8 mouse cellular contexts compared by ENCODE assay signal in genomic region chr11:3895458-3895857, GRCm38 (mm10). TPM values are rescaled to one million over a fixed set of nuclear protein-coding genes. Genes with fewer than 3 reads are reported as not detected.
DNase-seq lines count a peak whose midpoint lies in the region; ATAC-seq and TF ChIP-seq lines count a peak whose summit lies in the region.

No protein-coding gene starts in this region.

- TF ChIP-seq POLR2A in CH12.LX (IDR thresholded peaks at IDR 0.05; ENCODE audit: low read depth, low read length) = no peak

- peaks cover 0 to 19% of the 10 kb centered on the region in 2 experiments; a peak in 2 of 4 replicates for H3K4me1 ChIP-seq in CH12.LX (ENCODE audit: control insufficient read depth in 1 of 2, insufficient read depth in 2 of 2)
- H3K4me1 ChIP-seq in lung, postnatal 0 days (ENCODE audit: insufficient read depth, low read depth, low read length) = peaks cover 5% of the 10 kb centered on the region; the same call in 1 of the 2 replicates

- peak overlapping the region; percentile 77 for H3K9ac ChIP-seq in CH12.LX (ENCODE audit: insufficient read depth, low read depth)
- H3K9ac ChIP-seq in lung, postnatal 0 days (replicated peaks; ENCODE audit: low read depth) = peak overlapping the region; percentile 26; the same call in 1 of the 2 replicates

- ATAC-seq in lung, postnatal 0 days = peak; percentile 20
- no peak for ATAC-seq in activated CD4-positive, CD25-positive, alpha-beta regulatory T cell, adult 4 months

- H3K4me2 ChIP-seq in CH12.LX (ENCODE audit: insufficient read depth, low read depth, poor library complexity, severe bottlenecking) = peak overlapping the region; percentile 85
- H3K4me2 ChIP-seq in lung, postnatal 0 days (replicated peaks; ENCODE audit: low read depth, low read length) = peak overlapping the region; percentile 80

- H3K27me3 ChIP-seq in CH12.LX (replicated peaks) = peaks cover 3% of the 10 kb centered on the region
- H3K27me3 ChIP-seq in lung, postnatal 0 days (replicated peaks; ENCODE audit: insufficient read depth, low read length) = no peaks in the 10 kb centered on the region

- peak overlapping the region; percentile 73 for H3K4me3 ChIP-seq in gastrocnemius, adult 2 months
- H3K4me3 ChIP-seq in CH12.LX (replicated peaks in 1 of 3; ENCODE audit: low read depth in 2 of 3, low read length in 2 of 3, poor library complexity in 1 of 3) = peak overlapping the region; percentile 57 to 87 (median 74)
- peak overlapping the region; percentile 40 for H3K4me3 ChIP-seq in lung, postnatal 0 days (ENCODE audit: low read depth, low read length)

- in situ Hi-C loops in CH12.LX (cut with MboI; ENCODE audit: low pct_ligation_motif_present, low pct_unique_long_range_greater_than_20kb, low sequenced_read_pairs) = no loop called here

- peak overlapping the region; percentile 83 for H3K27ac ChIP-seq in gastrocnemius, adult 2 months
- H3K27ac ChIP-seq in CH12.LX (ENCODE audit: insufficient read depth, low read depth) = peak overlapping the region; percentile 78
- peak overlapping the region; percentile 77 for H3K27ac ChIP-seq in lung, postnatal 0 days (ENCODE audit: low read length)

- TF ChIP-seq RAD21 in CH12.LX (IDR thresholded peaks at IDR 0.05; ENCODE audit: low read depth, low read length) = no peak

- no peaks in the 10 kb centered on the region for H3K9me3 ChIP-seq in CH12.LX (replicated peaks; ENCODE audit: low read length)
- H3K9me3 ChIP-seq in lung, postnatal 0 days (ENCODE audit: low read length) = no peaks in the 10 kb centered on the region

- dilution Hi-C loops in CH12.LX (cut with MboI; ENCODE audit: extremely low pct_ligation_motif_present, extremely low pct_unique_long_range_greater_than_20kb, low sequenced_read_pairs) = no loop called here

- WGBS in lung, postnatal 0 days = 2% methylated on average over 10 of the region's 10 CpGs

- H3K79me2 ChIP-seq in CH12.LX (replicated peaks; ENCODE audit: control insufficient read depth, extremely low read depth, insufficient read depth, poor library complexity, severe bottlenecking) = no peaks in the 10 kb centered on the region

- H3K36me3 ChIP-seq in CH12.LX (replicated peaks in 1 of 2; ENCODE audit: control insufficient read depth in 1 of 2, insufficient read depth in 1 of 2, low read length in 1 of 2) = peaks cover 12 to 34% of the 10 kb centered on the region in 2 experiments
- H3K36me3 ChIP-seq in lung, postnatal 0 days (ENCODE audit: insufficient read depth, low read length) = no peaks in the 10 kb centered on the region

- TF ChIP-seq CTCF in gastrocnemius, adult 2 months (IDR thresholded peaks at IDR 0.05) = no peak
- no peak for TF ChIP-seq CTCF in CH12.LX (conservative IDR thresholded peaks at IDR 0.05 in 1 of 2, IDR thresholded peaks at IDR 0.05 in 1 of 2; ENCODE audit: low read depth in 2 of 2, low read length in 2 of 2)
- no peak for TF ChIP-seq CTCF in lung, postnatal 0 days (IDR thresholded peaks at IDR 0.05)

- no peak for DNase-seq in gastrocnemius, adult 2 months
- DNase-seq in gastrocnemius, postnatal 4 days (ENCODE audit: low spot score in 2 of 2) = no peak
- DNase-seq in CH12.LX (ENCODE audit: extremely low read depth) = no peak
- DNase-seq in forelimb bud, embryonic 11.5 days (ENCODE audit: low read depth, low spot score) = peak; percentile 55
- DNase-seq in lung, postnatal 0 days (ENCODE audit: low spot score) = peak; percentile 73
- no peak for DNase-seq in adrenal gland, adult 8-10 months
- DNase-seq in thymus, postnatal 10 days (ENCODE audit: low spot score in 2 of 2) = no peak

- TF ChIP-seq EP300 in CH12.LX (IDR thresholded peaks at IDR 0.05; ENCODE audit: low read length) = no peak
- TF ChIP-seq EP300 in lung, postnatal 0 days (IDR thresholded peaks at IDR 0.05) = no peak

- intact Hi-C loops in gastrocnemius, adult 2 months (cut with DNase I) = loop anchor here (2.0 kb wide), 1 partner anchor 17 kb away; no protein-coding TSS in a partner anchor

TF ChIP-seq in CH12.LX, 34 proteins besides CTCF, POLR2A, EP300 and RAD21:
- no peak for TF ChIP-seq MYC (IDR thresholded peaks at IDR 0.05; ENCODE audit: low read depth, low read length)
- TF ChIP-seq UBTF (IDR thresholded peaks at IDR 0.05; ENCODE audit: low read depth, low read length) = no peak
- TF ChIP-seq NRF1 (IDR thresholded peaks at IDR 0.05; ENCODE audit: low read depth, low read length) = no peak
- TF ChIP-seq ZKSCAN1 (IDR thresholded peaks at IDR 0.05; ENCODE audit: borderline replicate concordance, low read depth, low read length) = no peak
- no peak for TF ChIP-seq ZNF384 (IDR thresholded peaks at IDR 0.05; ENCODE audit: low read depth, low read length)
- no peak for TF ChIP-seq E2F4 (IDR thresholded peaks at IDR 0.05; ENCODE audit: insufficient replicate concordance, low read depth, low read length)
- TF ChIP-seq ETS1 (conservative IDR thresholded peaks at IDR 0.05; ENCODE audit: low read depth, low read length) = no peak

RNA-seq across cellular contexts. Expression of gene Dusp18, which starts 0.4 kb away (rescaled TPM):
- total RNA-seq in gastrocnemius, adult 2 months (2021) = 10 to 100 TPM in 1 of 2 experiments, 1 to 10 TPM in 1; 8.8 to 14.7 TPM
- total RNA-seq in gastrocnemius, postnatal 4 days (2021) = 1 to 10 TPM; 4.3 to 4.7 TPM
- total RNA-seq in CH12.LX (2012; rRNA removed) (4.7 and 4.8 TPM in 2 replicates), CH12.LX (2014; rRNA removed) (2.3 and 2.8 TPM in 2 replicates)
- 5.5 and 6.6 TPM in 2 replicates for polyA plus RNA-seq in CH12.LX (2012; ENCODE audit: insufficient read length, low read depth)
- polyA plus RNA-seq in lung, postnatal 0 days (2015; fragmentation: Nextera tagmentation; extraction: Ambion mirVana) = 8.3 and 9.3 TPM in 2 replicates
- 1 to 10 TPM; 4.7 to 9.3 (median 6.6) TPM for total RNA-seq in adrenal gland, adult 8-10 months (2022)
- polyA plus RNA-seq in activated CD4-positive, CD25-positive, alpha-beta regulatory T cell, adult 4 months (2017; shearing (Covaris generic)) = under 1 TPM; 0.10 to 0.20 TPM

RNA-seq across cellular contexts. Expression of gene 4921536K21Rik, which starts 0.6 kb away (rescaled TPM):
- total RNA-seq in gastrocnemius, adult 2 months (2021) = under 1 TPM; 0.10 to 0.31 TPM
- total RNA-seq in gastrocnemius, postnatal 4 days (2021) = under 1 TPM; 0.17 to 0.21 TPM
- total RNA-seq in CH12.LX (2012; rRNA removed) (0.08 and 0.21 TPM in 2 replicates), CH12.LX (2014; rRNA removed) (0.08 TPM in 1 of 2 replicates, not detected in the other)
- polyA plus RNA-seq in CH12.LX (2012; ENCODE audit: insufficient read length, low read depth) = 0.56 and 0.61 TPM in 2 replicates
- 0.23 and 0.31 TPM in 2 replicates for polyA plus RNA-seq in lung, postnatal 0 days (2015; fragmentation: Nextera tagmentation; extraction: Ambion mirVana)
- under 1 TPM; 0.56 to 0.81 (median 0.70) TPM for total RNA-seq in adrenal gland, adult 8-10 months (2022)
- not detected for polyA plus RNA-seq in activated CD4-positive, CD25-positive, alpha-beta regulatory T cell, adult 4 months (2017; shearing (Covaris generic))

RNA-seq across cellular contexts. Expression of gene Slc35e4, which starts 19.0 kb away (rescaled TPM):
- total RNA-seq in gastrocnemius, adult 2 months (2021) = 10 to 100 TPM; 18.4 to 19.6 TPM
- 10 to 100 TPM; 11.1 to 11.5 TPM for total RNA-seq in gastrocnemius, postnatal 4 days (2021)
- 9.5 and 10.9 TPM in 2 replicates for total RNA-seq in CH12.LX (2012; rRNA removed)
- total RNA-seq in CH12.LX (2014; rRNA removed) = 3.3 and 4.5 TPM in 2 replicates
- polyA plus RNA-seq in CH12.LX (2012; ENCODE audit: insufficient read length, low read depth) = 4.0 and 4.6 TPM in 2 replicates
- polyA plus RNA-seq in lung, postnatal 0 days (2015; fragmentation: Nextera tagmentation; extraction: Ambion mirVana) = 8.6 and 10.3 TPM in 2 replicates
- 10 to 100 TPM in 2 of 4 experiments, 1 to 10 TPM in 2; 5.9 to 15.5 (median 10.2) TPM for total RNA-seq in adrenal gland, adult 8-10 months (2022)
- polyA plus RNA-seq in activated CD4-positive, CD25-positive, alpha-beta regulatory T cell, adult 4 months (2017; shearing (Covaris generic)) = 1 to 10 TPM; 1.1 to 1.2 TPM

RNA-seq across cellular contexts. Expression of gene Osbp2, which starts 31.8 kb away (rescaled TPM):
- 1 to 10 TPM in 1 of 2 experiments, under 1 TPM in 1; 0.71 to 1.3 TPM for total RNA-seq in gastrocnemius, adult 2 months (2021)
- total RNA-seq in gastrocnemius, postnatal 4 days (2021) = 1 to 10 TPM; 1.1 to 1.7 TPM
- total RNA-seq in CH12.LX (2012; rRNA removed) (not detected in 2 replicates), CH12.LX (2014; rRNA removed) (not detected in 2 replicates)
- polyA plus RNA-seq in CH12.LX (2012; ENCODE audit: insufficient read length, low read depth) = not detected in 2 replicates
- polyA plus RNA-seq in lung, postnatal 0 days (2015; fragmentation: Nextera tagmentation; extraction: Ambion mirVana) = 0.11 and 0.17 TPM in 2 replicates
- 1 to 10 TPM; 2.1 to 7.4 (median 3.7) TPM for total RNA-seq in adrenal gland, adult 8-10 months (2022)
- polyA plus RNA-seq in activated CD4-positive, CD25-positive, alpha-beta regulatory T cell, adult 4 months (2017; shearing (Covaris generic)) = not detected

RNA-seq across cellular contexts. Expression of gene Tcn2, which starts 36.5 kb away (rescaled TPM):
- 10 to 100 TPM; 11.9 to 18.2 TPM for total RNA-seq in gastrocnemius, adult 2 months (2021)
- total RNA-seq in gastrocnemius, postnatal 4 days (2021) = 10 to 100 TPM; 25.2 to 32.3 TPM
- total RNA-seq in CH12.LX (2012; rRNA removed) (4.7 and 8.6 TPM in 2 replicates), CH12.LX (2014; rRNA removed) (1.2 and 1.3 TPM in 2 replicates)
- polyA plus RNA-seq in CH12.LX (2012; ENCODE audit: insufficient read length, low read depth) = 2.5 and 2.7 TPM in 2 replicates
- 152 and 170 TPM in 2 replicates for polyA plus RNA-seq in lung, postnatal 0 days (2015; fragmentation: Nextera tagmentation; extraction: Ambion mirVana)
- 100 to 1,000 TPM; 129 to 145 (median 137) TPM for total RNA-seq in adrenal gland, adult 8-10 months (2022)
- polyA plus RNA-seq in activated CD4-positive, CD25-positive, alpha-beta regulatory T cell, adult 4 months (2017; shearing (Covaris generic)) = 10 to 100 TPM; 20.4 to 23.1 TPM

Comparison
In these comparisons a context has a peak if more than half of its experiments do, and no peak if none do; other contexts are left out.
1. DNase-seq: peak in forelimb bud, embryonic 11.5 days (single experiment) and lung, postnatal 0 days (single experiment); none in gastrocnemius, adult 2 months (single experiment), gastrocnemius, postnatal 4 days (0 of 2), CH12.LX (single experiment), adrenal gland, adult 8-10 months (single experiment) and thymus, postnatal 10 days (0 of 2).
2. Peak in every context shown above with its lines, with median percentiles within 50 percentile points of each other: H3K27ac ChIP-seq and H3K4me3 ChIP-seq.